Mouse (Mus musculus) limb, embryonic 14.5 days (tissue): Measurements from ENCODE around the gene Scgb1b3. TPM values are rescaled to one million over a fixed set of nuclear protein-coding genes. Genes with fewer than 3 reads are reported as not detected.

Experiments
- ATAC-seq: fragments of 200-750 bp; cut with Nextera tagmentation; 2 replicates; pipeline ENCODE4 v1.8.0; 2017; ENCODE audit warnings: low read depth, moderate number of reproducible peaks, moderate TSS enrichment; ENCODE audit not compliant: low FRiP score
- DNase-seq: peaks from one replicate; pipeline ENCODE4 v3.0.0-alpha.2; 2015; ENCODE audit warnings: low spot score
- H3K27ac ChIP-seq: fragments of 300-500 bp; sonication (generic); replicated peaks from 2 replicates; pipeline ENCODE4 v1.5.1; 2014; ENCODE audit warnings: low read depth, mild to moderate bottlenecking, low read length, moderate library complexity, mixed read lengths
- H3K27me3 ChIP-seq: fragments of 300-500 bp; sonication (generic); 2 replicates; pipeline ENCODE4 v1.6.1; 2014; ENCODE audit warnings: low read length, mixed read lengths; ENCODE audit not compliant: control insufficient read depth, insufficient read depth
- H3K36me3 ChIP-seq: fragments of 300-500 bp; sonication (generic); 2 replicates; pipeline ENCODE4 v1.6.1; 2014; ENCODE audit warnings: mild to moderate bottlenecking, low read length, moderate library complexity, mixed read lengths; ENCODE audit not compliant: control insufficient read depth, insufficient read depth
- H3K4me1 ChIP-seq: fragments of 300-500 bp; sonication (generic); 2 replicates; pipeline ENCODE4 v1.6.1; 2014; ENCODE audit warnings: antibody characterized with exemption, low read length, mixed read lengths; ENCODE audit not compliant: control insufficient read depth, insufficient read depth
- H3K4me2 ChIP-seq: fragments of 300-500 bp; sonication (generic); replicated peaks from 2 replicates; pipeline ENCODE4 v1.6.1; 2014; ENCODE audit warnings: low read depth, mild to moderate bottlenecking, low read length, moderate library complexity; ENCODE audit not compliant: severe bottlenecking
- H3K4me3 ChIP-seq: fragments of 300-500 bp; sonication (generic); replicated peaks from 2 replicates; pipeline ENCODE4 v1.5.1; 2014; ENCODE audit warnings: low read length
- H3K9ac ChIP-seq: fragments of 300-500 bp; sonication (generic); 2 replicates; pipeline ENCODE4 v1.6.1; 2014; ENCODE audit warnings: mild to moderate bottlenecking, low read depth, low read length, moderate library complexity; ENCODE audit not compliant: severe bottlenecking
- H3K9me3 ChIP-seq: fragments of 300-500 bp; sonication (generic); 2 replicates; pipeline ENCODE4 v1.6.1; 2016; ENCODE audit warnings: low read length; ENCODE audit not compliant: control insufficient read depth
- POLR2A ChIP-seq: fragments of 200-500 bp; IDR thresholded peaks from 2 replicates; pipeline ENCODE4 v1.8.0; 2012; ENCODE audit warnings: inconsistent platforms, mild to moderate bottlenecking, moderate library complexity, borderline replicate concordance; ENCODE audit not compliant: insufficient read depth, insufficient read length; ENCODE audit errors: extremely low read depth
- WGBS: fragments of 180-500 bp; shearing (Covaris S2); extraction: QIAGEN DNeasy Blood & Tissue Kit; methylation state at CpG from one replicate; pipeline ENCODE4 v1.1.7; 2014; 5-methylcytosine and 5-hydroxymethylcytosine counted together
- polyA plus RNA-seq, 2 experiments: library from polyadenylated mRNA; depleted of rRNA in 1 of 2; stranded (reverse) in 1 of 2; unstranded in 1 of 2; fragments of >200 nt; fragmentation: Nextera tagmentation in 1 of 2; extraction: Ambion mirVana in 1 of 2; gene quantifications; 2 replicates each; pipeline versions ENCODE4 v1.2.1 to v1.2.3; 2012 to 2014

The Scgb1b3 gene
- polyA plus RNA-seq (2012; rRNA removed) = not detected in 2 replicates
- not detected in 2 replicates for polyA plus RNA-seq (2014; fragmentation: Nextera tagmentation; extraction: Ambion mirVana)

GRCm38 (mm10) chr7:31375292-31375691 lies at the start of gene Scgb1b3:
TSS of gene Scgb1b3 (plus strand) at chr7:31375592.
- WGBS = 56% methylated on average over 3 of the region's 3 CpGs
- no peak for TF ChIP-seq POLR2A
- no peaks in the 10 kb centered on the region for H3K27me3 ChIP-seq

GRCm38 (mm10) chr7:31362022-31362560 lies 13.3 kb upstream of the Scgb1b3 start, which contains the start of gene Scgb2b3:
TSS of gene Scgb2b3 (minus strand) at chr7:31362072.
- no peak within 1 kb of the TSS for H3K4me2 ChIP-seq
- no peak within 1 kb of the TSS for H3K9ac ChIP-seq
- H3K27ac ChIP-seq = no peak within 1 kb of the TSS
- WGBS = 66% methylated on average over 4 of the region's 4 CpGs
- peaks cover 13% of the 10 kb centered on the region; the same call in 1 of the 2 replicates for H3K9me3 ChIP-seq
- DNase-seq (no peak), ATAC-seq (no peak)
- no peaks in the 10 kb centered on the region for H3K27me3 ChIP-seq
- H3K36me3 ChIP-seq = no peaks in the 10 kb centered on the region
- H3K4me3 ChIP-seq = no peak within 1 kb of the TSS
- no peaks in the 10 kb centered on the region for H3K4me1 ChIP-seq
- TF ChIP-seq POLR2A = no peak

More at GRCm38 (mm10) chr7:31375292-31375691, at the start of gene Scgb1b3:
- DNase-seq (no peak), ATAC-seq (no peak)
- H3K27ac ChIP-seq = no peak within 1 kb of the TSS
- H3K9me3 ChIP-seq = peaks cover 13% of the 10 kb centered on the region
- no peak within 1 kb of the TSS for H3K4me3 ChIP-seq
- H3K4me2 ChIP-seq = no peak within 1 kb of the TSS
- H3K4me1 ChIP-seq = no peaks in the 10 kb centered on the region
- H3K36me3 ChIP-seq = no peaks in the 10 kb centered on the region
- H3K9ac ChIP-seq = no peak within 1 kb of the TSS

Other genes starting within 250 kb of the Scgb1b3 start
- gene Scn1b, start 248.6 kb upstream of the Scgb1b3 start, polyA plus RNA-seq (2012; rRNA removed) = 15.0 and 16.4 TPM in 2 replicates
- gene Scn1b, start 248.6 kb upstream of the Scgb1b3 start, polyA plus RNA-seq (2014; fragmentation: Nextera tagmentation; extraction: Ambion mirVana) = 6.1 and 6.5 TPM in 2 replicates
- gene Gramd1a, start 219.7 kb upstream of the Scgb1b3 start, polyA plus RNA-seq (2012; rRNA removed) = 157 and 216 TPM in 2 replicates
- 59.8 and 83.0 TPM in 2 replicates for gene Gramd1a, start 219.7 kb upstream of the Scgb1b3 start, polyA plus RNA-seq (2014; fragmentation: Nextera tagmentation; extraction: Ambion mirVana)
- not detected in 2 replicates for gene Scgb2b2, start 85.1 kb upstream of the Scgb1b3 start, polyA plus RNA-seq (2012; rRNA removed)
- not detected in 2 replicates for gene Scgb2b2, start 85.1 kb upstream of the Scgb1b3 start, polyA plus RNA-seq (2014; fragmentation: Nextera tagmentation; extraction: Ambion mirVana)
- gene Scgb1b2, start 83.8 kb upstream of the Scgb1b3 start, polyA plus RNA-seq (2012; rRNA removed) = not detected in 2 replicates
- gene Scgb1b2, start 83.8 kb upstream of the Scgb1b3 start, polyA plus RNA-seq (2014; fragmentation: Nextera tagmentation; extraction: Ambion mirVana) = not detected in 2 replicates
- not detected in 2 replicates for gene Scgb2b3, start 13.5 kb upstream of the Scgb1b3 start, polyA plus RNA-seq (2012; rRNA removed)
- not detected in 2 replicates for gene Scgb2b3, start 13.5 kb upstream of the Scgb1b3 start, polyA plus RNA-seq (2014; fragmentation: Nextera tagmentation; extraction: Ambion mirVana)